Mouse (Mus musculus) layer of hippocampus, adult 9-11 months (tissue): ENCODE data around the gene Olfr223.
"Not testable (repeated sequence)": the region's sequence is repeated elsewhere in the genome, so short reads cannot be mapped to it uniquely, and the experiment has no call there.

Source experiments
- DNase-seq: peaks from one replicate; pipeline ENCODE4 v3.0.0; 2022

Gene Olfr223

GRCm38 (mm10) chr11:59593189-59593588, at the start of gene Olfr223:
Olfr223 (minus strand) TSS chr11:59593289.
- DNase-seq = no peak

GRCm38 (mm10) chr11:59642420-59642819, 49.3 kb upstream of the Olfr223 start:
- DNase-seq = no peak

GRCm38 (mm10) chr11:59641227-59641626, 48.1 kb upstream of the Olfr223 start:
- no peak for DNase-seq

GRCm38 (mm10) chr11:59639957-59640643, 47.0 kb upstream of the Olfr223 start:
- no peak for DNase-seq

GRCm38 (mm10) chr11:59636695-59637414, 43.8 kb upstream of the Olfr223 start:
- DNase-seq = no peak

- no peak for DNase-seq
Measured at GRCm38 (mm10) chr11:59635821-59636694, 43.0 kb upstream of the Olfr223 start.

GRCm38 (mm10) chr11:59635251-59635795, 42.2 kb upstream of the Olfr223 start:
- DNase-seq = no peak

- DNase-seq = no peak
Measured at GRCm38 (mm10) chr11:59634001-59634660, 41.0 kb upstream of the Olfr223 start.

GRCm38 (mm10) chr11:59633037-59633436, 39.9 kb upstream of the Olfr223 start:
- no peak for DNase-seq

GRCm38 (mm10) chr11:59631980-59632379, 38.9 kb upstream of the Olfr223 start:
- no peak for DNase-seq

- no peak for DNase-seq
Measured at GRCm38 (mm10) chr11:59629871-59630270, 36.8 kb upstream of the Olfr223 start.

- no peak for DNase-seq
Measured at GRCm38 (mm10) chr11:59628177-59628576, 35.1 kb upstream of the Olfr223 start.

- DNase-seq = no peak
Measured at GRCm38 (mm10) chr11:59626192-59626591, 33.1 kb upstream of the Olfr223 start.

GRCm38 (mm10) chr11:59624017-59624630, 31.0 kb upstream of the Olfr223 start:
- DNase-seq = peak; percentile 62

GRCm38 (mm10) chr11:59622214-59622613, 29.1 kb upstream of the Olfr223 start:
- no peak for DNase-seq

GRCm38 (mm10) chr11:59616986-59617385, 23.9 kb upstream of the Olfr223 start:
- DNase-seq = not testable (repeated sequence)

GRCm38 (mm10) chr11:59614120-59614519, 21.0 kb upstream of the Olfr223 start:
- peak; percentile 16 for DNase-seq

- DNase-seq = no peak
Measured at GRCm38 (mm10) chr11:59611646-59612045, 18.6 kb upstream of the Olfr223 start.

- DNase-seq = no peak
Measured at GRCm38 (mm10) chr11:59602287-59602686, 9.2 kb upstream of the Olfr223 start.

GRCm38 (mm10) chr11:59600872-59601271, 7.8 kb upstream of the Olfr223 start:
- no peak for DNase-seq

- DNase-seq = no peak
Measured at GRCm38 (mm10) chr11:59599211-59599610, 6.1 kb upstream of the Olfr223 start.

GRCm38 (mm10) chr11:59596950-59597349, 3.9 kb upstream of the Olfr223 start:
- no peak for DNase-seq
